Mouse (Mus musculus) thymus, postnatal 0 days (tissue): ENCODE results near the gene Frmd8. TPM values are rescaled to one million over a fixed set of nuclear protein-coding genes. Genes with fewer than 3 reads are reported as not detected.

ENCODE experiments used
- DNase-seq: peaks from one replicate; pipeline ENCODE4 v3.0.0-alpha.2; 2015; ENCODE audit warnings: low spot score
- polyA plus RNA-seq: library from polyadenylated mRNA; unstranded; fragments of >200 nt; fragmentation: Nextera tagmentation; extraction: Ambion mirVana; gene quantifications from 2 replicates; pipeline ENCODE4 v1.2.1, GENCODE M21; 2015

Frmd8 gene
- polyA plus RNA-seq: 72.4 and 75.2 TPM in 2 replicates

DNA sequence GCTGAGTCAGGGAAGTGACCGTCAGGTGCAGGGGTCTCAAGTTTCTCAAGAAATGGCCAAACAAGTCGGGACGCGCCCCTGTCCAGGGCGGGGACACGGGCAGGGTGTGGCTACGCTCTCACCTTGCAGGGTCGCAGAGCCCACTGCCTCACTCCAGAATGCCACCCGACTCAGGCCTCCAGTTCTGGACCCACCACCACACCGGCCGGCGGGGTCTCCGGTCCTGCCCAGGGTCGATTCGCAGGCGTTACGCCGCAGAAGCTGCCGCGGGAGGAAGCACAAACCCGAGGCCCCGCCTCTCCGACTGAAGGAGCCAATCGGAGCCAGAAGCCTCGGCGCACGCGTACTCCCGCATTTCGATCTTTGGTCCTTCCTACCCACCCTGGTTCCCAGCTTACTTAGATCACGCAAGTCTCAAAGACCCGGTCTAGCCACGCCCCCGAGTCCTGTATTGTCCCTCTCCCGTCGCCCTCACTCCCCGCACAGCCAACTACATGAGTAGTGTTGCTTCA is at the start of gene Frmd8:
TSS of gene Frmd8 (minus strand) at position 306 of the 512 bp plus-strand sequence.
- peak; percentile 94 for DNase-seq

DNA sequence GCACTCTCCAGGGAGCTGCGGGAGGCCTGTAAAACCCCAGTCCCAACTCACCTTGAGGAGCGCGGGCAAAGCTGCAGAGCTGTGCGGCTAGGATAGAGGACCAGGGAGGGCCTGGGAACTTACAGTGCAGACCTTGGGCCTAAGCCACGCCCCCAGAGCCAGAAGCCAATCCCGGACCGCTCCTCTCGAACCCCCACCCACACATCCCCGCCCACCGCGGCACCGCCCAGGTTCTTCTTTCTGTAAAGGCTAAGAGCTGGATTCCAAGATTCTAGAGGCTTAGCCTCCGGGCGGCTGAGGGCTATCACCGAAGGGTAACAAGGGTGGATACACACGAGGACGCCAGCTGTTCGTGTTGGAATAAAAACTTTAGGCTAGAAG is 49.6 kb upstream of the Frmd8 start, which contains the start of gene Cdc42ep2:
TSS of gene Cdc42ep2 (minus strand) at position 104 of the 381 bp plus-strand sequence.
- DNase-seq: peak; percentile 92

DNA sequence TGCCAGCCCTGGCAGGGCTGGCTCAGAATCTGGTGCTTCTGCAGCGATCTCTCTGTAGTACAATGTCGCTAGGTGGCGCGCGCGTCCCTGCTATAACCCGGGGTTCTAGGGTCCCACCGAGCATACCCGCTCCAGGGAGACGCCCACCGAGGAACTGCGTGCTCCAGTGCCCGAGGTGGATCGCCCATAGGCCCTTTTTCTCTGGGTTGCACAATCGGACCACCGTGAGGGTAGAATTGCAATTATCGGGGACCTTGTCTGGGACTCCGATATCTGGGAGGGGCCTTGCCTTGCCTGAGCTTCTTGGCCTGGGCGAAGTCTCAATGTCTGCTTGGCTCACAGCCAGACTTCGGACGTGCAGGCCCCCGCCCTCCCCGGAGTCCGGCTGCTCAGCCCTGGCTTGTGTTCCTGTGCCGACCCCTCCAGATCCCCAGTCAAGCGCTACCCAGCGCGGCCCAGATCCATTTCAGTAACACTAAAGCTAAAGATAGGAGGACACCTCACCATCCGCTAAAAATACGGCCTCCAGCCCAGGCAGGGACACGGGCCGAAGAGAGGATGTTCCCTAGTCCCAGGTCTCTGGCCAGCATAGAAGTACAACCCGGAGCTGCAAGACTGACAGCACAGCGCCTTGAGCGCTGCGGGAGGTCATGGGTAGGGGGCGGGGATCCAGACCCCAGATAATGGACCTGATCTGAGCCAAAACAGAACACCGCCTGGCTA is 49.1 kb upstream of the Frmd8 start:
- peak; percentile 90 for DNase-seq

GRCm38 (mm10) chr19:5922963-5923362 is 47.9 kb upstream of the Frmd8 start:
- no peak for DNase-seq

- no peak for DNase-seq
Measured at GRCm38 (mm10) chr19:5922119-5922942, 47.3 kb upstream of the Frmd8 start.

DNA sequence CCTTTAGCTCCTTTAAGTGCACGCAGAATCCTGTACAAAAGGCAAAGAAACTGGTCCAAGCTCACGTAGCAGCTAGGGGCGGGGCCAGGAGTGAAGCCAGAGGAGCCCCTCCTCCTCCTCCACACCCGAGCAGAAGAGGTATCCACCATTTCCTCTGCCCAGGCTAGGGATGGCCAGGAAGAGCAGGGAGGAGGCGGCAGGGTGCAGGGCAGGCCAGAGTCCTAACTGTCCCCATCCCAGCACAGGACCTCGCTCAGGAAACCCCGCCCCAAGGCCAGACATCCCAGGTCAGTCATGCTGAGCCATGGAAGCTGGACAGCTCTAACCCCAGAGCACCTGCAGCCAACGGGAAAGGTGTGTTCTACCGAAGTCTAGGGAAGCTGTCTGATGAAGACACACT is 46.6 kb upstream of the Frmd8 start:
- DNase-seq: no peak

DNA sequence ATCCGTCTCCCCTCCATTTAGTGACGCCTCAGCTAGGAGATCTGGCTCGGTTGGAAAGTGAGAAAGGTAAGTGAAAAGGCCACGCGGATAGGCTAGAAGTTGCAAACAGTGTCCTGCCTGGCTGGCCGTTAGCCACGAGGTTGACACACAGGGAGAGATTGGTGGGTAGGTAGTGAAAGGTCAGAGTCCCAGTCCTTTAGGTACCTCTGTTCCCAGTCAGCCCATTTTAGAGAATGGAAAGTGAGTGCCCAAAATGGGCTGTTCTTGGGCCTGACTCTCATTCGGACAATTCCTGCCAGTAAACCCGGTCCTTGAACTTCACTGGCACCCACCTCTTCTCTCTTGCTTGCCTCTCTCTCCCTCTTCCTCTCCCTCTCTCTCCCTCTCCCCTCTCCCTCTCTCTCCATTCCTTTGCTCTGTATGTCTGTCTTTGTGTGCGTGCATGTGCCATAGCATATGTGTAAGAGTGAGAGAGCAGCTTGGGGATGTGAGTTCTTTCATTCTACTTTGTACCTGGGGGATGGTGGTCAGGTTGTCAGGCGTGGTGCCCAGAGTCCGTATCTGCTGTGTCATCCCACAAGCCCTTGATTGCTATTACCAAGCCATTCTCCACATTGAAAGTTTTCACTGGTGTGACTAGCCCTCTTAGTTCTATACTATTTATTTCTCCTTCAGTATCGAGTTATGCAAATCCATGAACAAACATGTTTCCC is 38.1 kb upstream of the Frmd8 start, which contains the start of gene Dpf2:
TSS of gene Dpf2 (minus strand) at position 4 of the 713 bp plus-strand sequence.
- no peak for DNase-seq

DNA sequence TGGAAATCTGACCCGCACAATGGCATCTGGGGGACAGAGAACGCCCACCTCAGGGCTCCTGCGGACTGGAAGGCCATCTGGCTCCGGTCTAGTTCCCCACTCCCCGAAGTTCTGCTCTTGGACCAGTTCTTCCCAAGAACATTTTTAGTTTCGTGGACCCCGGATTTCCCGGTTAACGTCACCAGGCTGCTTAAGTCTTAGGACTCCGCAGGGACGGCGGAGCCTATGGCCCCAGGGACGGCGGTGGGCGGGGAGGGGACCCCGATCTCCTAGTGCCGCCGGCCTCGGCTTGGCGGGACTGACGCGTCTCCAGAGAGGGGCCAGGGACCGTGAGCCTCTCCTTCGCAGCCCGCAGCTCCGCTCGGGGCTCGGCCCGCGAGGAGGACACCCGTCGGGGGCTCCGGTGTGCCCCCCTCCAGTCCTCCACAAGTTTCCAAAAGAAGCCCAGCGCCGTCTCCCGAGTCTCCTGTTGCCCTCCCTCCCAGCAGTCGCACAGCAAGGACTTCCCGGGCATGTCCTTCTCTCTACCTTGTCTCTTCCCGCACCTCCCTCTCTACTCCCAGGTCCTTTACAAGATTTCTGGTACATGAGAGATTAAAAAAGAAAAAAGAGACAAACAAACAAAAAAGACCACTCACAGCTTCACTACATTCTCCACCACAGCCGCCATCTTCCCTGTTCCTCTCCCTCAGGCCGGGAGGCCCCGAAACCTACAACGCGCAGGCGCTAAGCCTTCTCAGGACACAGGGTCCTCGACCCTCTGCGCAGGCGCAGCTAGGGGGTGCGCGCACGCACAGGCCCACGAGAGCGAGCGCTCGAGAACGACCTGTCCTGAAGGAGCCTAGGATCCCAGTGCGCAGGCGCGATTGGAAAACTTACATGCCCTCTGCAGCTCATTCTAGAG is 37.3 kb upstream of the Frmd8 start:
- peak; percentile 100 for DNase-seq

DNA sequence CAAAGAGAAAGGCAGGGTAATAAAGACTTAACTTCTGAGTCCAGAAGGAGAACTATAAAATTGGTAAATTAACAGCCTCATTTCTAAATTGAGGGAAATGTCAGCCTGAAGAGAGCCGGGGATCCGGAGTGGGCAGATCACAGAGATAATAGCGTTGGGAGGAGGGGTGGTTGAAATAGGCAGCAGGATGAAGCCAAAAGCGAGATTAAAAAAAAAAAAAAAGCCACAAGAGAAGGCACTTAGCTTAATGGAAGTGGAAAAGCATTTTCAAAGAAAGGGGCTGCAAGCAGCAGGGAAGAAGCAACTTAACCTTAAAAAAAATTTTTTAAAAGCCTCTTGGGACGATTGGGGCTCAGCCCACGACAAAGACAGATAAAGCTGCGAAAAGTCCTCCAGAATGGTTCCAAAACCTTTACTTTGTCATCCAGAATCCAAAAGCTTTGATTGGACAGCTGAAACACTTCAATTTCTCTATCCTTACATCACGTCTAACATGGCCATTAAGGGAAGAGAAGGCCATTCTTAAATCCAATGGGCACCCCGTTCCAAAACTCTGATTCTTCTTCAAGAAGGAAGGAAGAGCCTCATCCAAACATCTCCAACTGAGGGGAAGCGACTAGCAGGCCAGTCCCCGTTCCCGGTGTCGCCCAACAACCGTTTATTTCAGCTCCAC is 36.5 kb upstream of the Frmd8 start:
- DNase-seq: peak; percentile 9

- DNase-seq: no peak
Measured at GRCm38 (mm10) chr19:5910221-5910620, 35.1 kb upstream of the Frmd8 start.

GRCm38 (mm10) chr19:5907275-5907674 is 32.2 kb upstream of the Frmd8 start:
- DNase-seq: no peak

GRCm38 (mm10) chr19:5894002-5894678 is 19.1 kb upstream of the Frmd8 start, which contains the start of gene Tigd3:
Gene Tigd3, minus strand, starts transcription at chr19:5894149.
- DNase-seq: peak; percentile 97

- peak; percentile 23 for DNase-seq
Measured at GRCm38 (mm10) chr19:5893282-5894001, 18.4 kb upstream of the Frmd8 start.

DNA sequence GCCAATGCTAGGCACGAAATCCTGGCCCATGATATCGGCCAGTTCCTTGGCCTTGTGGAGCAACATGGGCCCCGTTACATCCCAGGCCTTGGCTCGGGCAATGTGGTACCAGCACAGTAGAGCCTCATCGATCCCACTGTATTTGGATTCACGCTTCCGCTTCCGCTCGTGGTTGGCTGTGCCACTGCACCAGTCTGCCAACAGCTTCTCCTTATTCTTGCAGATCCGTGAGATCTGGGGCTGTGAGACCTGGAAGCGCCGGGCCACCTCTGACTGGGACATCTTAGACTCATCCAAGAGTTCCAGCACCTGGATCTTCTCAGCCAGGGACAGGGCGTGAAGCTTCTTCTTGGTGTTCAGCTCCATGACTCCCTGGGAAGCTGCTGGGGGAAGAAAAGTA is 17.7 kb upstream of the Frmd8 start:
- DNase-seq: no peak

DNA sequence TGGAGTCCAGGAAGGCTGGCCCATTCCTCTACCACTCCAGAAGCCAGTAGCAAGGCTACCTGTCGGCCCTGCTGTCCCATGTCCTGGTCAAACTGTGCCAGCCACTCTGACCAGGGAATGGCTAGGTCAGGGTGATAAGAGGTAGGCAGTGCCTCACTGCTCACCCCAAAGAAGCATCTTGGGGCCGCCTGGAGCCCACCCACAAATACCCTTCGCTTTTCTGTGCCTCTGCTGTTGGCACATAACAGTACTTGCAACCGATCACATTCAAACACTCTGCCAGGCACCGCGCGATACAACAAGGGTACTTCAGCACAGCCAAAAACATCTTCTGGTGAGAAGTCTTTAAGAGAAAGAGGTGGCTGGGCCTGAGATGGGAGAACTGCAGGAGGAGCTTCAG is 17.2 kb upstream of the Frmd8 start:
- DNase-seq: no peak

DNA sequence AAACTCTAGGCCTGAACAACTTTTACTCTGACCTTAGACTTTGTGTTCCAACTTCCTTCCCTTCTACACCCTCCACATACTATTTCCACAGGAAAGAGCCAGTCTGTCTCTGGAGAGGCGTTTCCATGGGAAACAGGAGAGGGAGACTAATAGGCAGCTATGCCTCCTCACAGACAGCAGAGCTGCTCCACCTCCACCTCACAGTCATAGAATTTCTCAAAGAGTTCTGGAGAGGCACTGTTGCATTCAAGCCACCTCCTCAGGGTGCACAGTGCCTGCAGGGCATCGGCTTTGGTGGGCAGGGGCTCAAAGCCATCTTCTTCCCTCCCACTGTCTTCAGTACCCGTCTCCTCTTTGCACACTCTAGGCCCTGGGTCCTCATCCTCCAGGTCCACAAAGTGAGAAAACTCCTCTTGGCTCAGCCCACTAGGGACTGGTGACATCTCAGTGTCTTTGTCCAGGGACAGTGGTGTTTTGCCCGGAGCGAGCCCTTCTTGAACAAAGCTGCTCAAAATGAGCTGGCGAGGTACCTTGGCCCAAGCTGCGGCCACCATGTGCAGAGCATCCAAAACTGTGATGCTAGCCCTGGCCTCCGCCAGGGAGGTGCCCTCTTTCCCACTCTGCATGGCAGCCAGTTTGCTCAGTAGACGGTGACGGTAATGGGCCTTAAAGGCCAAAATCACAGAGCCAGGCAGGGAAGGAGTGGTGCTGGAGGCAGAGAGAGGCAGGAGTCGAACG is 16.6 kb upstream of the Frmd8 start:
- no peak for DNase-seq

DNA sequence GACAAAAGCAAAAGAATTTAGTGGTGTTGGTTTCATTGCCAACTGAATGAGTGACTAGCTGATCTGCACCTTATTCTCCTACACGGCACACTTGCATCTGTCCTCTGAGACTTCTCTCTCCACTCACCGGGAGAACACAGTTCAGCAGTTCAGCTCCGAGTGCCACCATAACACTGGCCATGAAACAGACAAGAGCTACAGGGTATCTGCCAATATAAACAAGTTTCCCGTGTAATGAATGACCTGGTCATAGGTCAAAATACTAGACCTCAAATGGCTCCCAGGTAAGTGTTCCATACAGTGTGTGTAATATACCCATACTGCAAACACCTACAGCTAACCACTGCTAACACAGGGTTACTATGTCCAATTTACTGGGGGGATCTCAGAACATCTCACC is 14.1 kb upstream of the Frmd8 start:
- no peak for DNase-seq
